Mouse (Mus musculus) heart, adult 8-10 months (tissue): ENCODE results near the gene Fam163b. TPM values are rescaled to one million over a fixed set of nuclear protein-coding genes. Genes with fewer than 3 reads are reported as not detected.

Source experiments
- DNase-seq: peaks from one replicate; pipeline ENCODE4 v3.0.0; 2022; ENCODE audit warnings: low spot score
- total RNA-seq, 4 experiments: library from RNA; stranded (reverse); gene quantifications; 2 replicates each; pipeline ENCODE4 v1.2.4; 2022

Fam163b gene
- total RNA-seq, 4 experiments from 2014 or later = 0.27 to 0.63 (median 0.48) TPM

DNA sequence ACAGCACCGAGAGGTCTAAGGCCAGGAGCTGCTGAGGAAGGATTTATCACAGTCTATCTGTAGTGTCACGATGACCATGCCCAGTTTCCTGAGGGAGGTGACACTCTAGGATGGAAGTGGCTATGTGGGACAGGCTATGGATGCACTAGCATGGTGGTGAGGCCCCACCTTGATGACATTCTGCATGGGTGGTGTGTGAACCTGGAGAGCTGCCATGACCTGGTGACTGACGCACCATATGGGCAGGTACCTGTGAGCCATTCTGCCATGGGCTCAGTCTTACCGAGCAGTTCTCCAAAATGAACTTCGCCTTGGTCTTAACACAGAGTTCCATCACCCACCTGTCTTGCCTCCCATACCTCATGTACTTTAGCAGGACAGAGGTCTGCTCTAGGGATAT is 54.7 kb downstream of the Fam163b start:
- no peak for DNase-seq

DNA sequence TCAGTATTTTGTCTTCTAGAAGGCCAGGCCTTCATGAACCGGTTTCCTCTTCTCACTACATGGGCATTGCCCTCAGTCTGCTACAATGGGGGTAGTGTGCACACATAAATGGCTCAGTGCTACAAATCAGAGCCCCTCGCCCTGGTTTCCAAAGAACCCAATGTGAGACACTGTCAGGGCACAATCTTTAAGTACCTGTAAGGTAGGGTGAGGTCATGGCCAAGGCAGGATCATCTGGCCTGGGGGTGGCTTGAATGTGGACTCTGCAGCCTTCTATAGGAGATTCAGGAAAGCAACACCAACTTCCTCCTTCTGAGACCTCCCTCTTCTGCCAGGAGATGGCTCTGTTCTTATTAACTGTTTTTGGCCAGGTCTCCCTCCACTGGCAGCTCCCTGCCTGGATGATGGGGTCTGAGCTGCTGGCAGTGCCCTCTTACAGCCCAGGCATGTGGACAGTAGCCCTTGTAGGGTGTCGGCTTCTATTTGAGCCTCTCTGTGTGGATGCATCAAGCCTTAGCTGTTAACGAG is 55.7 kb downstream of the Fam163b start:
- no peak for DNase-seq

DNA sequence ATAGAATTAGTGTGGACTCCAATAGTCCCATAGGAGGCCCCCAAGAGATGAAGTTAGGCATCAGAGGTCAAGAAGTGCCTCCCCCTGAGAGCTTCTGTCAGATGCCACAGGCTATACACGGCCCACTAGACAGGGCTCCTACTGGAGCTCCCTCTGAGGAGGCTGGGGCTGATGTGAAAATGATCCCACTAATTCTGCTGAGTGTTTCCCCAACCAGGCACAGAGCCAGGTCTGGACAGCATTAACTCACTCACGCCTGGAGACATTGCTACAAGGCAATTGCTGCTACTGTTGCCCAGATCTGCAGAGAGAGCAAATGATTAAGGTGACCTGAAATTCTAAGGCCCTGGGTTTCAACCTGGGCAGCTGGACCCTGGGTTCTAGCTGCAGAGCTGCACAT is 56.5 kb downstream of the Fam163b start:
- DNase-seq = no peak

DNA sequence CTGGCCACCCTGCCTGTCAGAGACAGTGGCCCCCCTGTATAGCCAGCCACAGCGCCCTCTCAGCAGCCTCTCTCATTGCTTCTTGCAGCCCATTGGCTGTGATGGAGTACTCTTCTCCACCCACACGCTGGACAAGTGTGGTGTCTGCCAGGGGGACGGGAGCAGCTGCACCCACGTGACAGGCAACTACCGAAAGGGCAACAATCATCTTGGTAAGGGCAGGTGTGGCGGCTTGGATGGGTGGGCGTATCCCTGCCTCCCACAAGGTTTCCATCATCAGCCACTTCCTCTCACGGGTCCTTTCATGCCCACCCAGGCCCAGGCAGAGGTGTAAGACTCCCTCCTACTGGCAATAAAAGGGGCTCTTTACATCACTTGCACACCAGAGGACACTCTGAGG is 57.3 kb downstream of the Fam163b start:
- no peak for DNase-seq

DNA sequence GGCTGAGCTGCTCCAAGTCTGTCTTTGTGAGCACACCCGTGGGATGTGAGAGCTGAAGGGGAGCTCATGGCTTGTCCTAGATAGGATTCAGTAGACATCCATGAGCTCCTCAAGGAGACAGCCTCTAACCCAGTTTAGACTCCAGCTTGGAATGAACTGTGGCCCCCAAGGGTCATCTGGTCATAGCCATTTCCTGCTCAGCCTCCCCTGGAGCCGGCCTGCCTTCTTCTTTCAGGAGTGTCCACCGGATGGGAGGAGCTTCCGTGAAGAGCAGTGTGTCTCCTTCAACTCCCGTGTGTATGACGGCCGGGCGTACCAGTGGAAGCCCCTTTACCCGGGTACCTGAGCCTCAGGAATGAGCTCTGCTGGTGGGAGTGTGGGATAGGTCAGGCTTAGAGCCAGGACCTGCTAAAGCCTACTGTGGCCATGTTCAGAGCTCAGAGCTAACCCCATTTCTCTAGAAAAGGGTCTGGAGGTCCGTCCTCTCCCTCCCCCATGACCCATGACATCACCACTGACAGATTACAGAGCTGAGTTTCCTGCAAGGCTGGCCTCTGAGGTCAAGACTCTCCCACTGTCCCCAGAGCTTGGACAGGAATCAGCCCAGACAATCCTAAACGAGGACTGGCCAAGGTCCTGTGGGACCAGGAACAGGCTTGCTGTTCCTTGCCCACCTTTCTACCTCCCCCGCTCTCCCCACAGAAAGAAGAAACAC is 58.4 kb downstream of the Fam163b start:
- DNase-seq = no peak

DNA sequence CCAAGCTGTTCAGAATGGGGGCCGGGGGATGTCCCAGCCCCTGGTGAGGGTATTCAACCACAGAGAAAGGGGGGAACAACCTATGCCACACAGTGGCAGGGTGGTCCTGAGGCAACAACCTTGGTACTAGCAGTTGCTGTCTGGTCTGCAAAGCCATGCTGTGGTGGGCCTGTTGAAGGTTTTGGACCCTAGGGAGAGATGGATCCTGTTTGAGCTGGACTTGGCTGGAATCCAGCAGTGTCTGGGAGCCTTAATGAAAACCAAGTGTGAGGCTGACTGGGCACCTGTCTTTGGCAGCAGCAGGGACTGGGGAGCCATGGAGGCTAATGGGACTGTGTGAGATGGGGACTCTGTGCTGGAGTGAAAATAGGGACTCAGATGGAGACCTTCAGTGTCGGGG is 62.6 kb downstream of the Fam163b start:
- DNase-seq = no peak

DNA sequence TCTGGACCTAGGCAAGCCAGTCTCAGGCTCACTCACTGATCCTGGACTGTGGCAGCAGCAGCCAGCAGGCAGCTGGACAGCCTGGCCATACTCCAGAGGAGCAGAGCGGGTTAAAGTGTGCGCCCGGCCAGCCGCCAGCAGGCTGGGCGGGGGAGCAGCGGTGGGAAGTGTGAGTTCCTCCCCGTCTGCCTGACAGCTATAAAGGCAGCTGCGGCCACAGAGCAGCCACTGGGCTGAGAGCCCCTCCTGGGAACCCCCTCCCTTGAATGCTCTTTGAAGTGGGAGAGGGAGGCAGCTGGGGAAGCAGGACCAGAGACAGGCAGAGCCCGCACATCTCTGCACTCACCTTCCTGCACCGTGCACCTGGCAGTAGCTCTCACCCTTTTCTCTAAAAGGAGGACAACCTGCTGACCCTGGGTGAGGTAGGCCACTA is 63.1 kb downstream of the Fam163b start, which contains the start of gene Adamtsl2:
Gene Adamtsl2 (plus strand): TSS at position 228 of the 433 bp plus-strand sequence.
- DNase-seq = peak; percentile 88

DNA sequence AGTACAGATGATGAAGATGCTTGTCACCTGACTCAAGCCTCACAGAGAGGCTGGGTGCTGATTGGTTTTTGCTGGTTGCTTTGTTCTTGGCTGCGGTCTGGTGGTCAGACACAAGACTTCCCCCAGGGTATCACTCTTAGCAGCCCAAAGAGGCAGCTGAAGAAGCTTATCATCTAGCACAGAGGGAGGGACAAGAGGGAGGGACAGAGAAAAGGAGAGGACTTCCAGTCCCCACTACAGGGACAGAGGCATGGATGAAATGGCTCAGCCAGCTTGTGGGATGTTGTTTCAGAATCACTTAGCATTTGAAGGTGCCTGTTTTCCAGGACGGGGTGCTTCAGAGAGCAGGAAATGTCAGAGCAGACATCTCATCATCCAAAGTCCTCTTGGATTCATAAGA is 64.0 kb downstream of the Fam163b start:
- DNase-seq = no peak

DNA sequence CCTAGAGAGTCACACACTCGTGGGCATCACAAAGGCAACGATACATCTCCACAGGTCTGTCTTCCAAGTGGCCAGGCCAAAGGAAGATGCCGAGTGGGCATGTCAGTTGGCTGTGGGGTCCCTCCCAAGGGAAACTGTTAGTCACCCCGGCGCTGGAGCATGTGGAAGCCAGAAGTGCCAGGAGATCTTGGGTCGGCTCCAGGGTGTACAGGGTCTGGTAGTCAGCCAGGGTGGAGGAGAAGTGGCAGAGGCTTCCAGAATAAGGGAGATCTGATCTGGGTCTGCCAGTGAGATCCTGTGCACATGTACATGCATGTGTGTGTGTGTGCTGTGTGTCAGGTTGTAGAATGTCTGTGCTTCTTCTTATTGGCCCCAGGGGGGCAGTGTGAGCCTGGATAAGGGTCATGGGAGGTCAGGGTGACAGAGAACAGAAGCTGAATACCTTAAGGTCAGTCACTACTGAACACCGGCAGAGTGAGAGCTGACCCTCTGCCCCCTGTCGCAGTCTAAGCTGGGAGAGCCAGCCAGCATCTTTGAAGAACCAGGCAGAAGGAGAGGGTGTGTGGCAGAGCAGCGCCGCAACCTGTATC is 64.5 kb downstream of the Fam163b start:
- no peak for DNase-seq

DNA sequence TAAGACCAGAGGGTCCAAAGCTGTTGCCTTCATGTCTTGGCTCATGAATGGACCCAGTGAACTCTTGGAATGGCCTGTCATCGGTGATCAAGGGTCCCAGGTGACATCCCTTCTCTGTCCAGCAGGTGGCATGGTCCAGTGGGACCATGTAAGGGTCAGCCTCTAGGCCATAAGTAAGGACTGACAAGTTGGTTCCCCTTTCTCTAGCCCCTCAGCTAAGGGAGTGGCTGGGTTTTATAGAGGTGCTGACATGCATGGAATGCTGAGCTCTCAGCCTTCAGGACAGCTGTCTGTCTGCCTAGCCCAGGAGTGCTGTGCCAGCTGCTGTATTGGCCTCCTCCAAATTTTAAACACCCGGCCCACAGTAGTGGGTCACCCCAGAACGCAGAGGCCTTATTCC is 66.8 kb downstream of the Fam163b start:
- DNase-seq = no peak

DNA sequence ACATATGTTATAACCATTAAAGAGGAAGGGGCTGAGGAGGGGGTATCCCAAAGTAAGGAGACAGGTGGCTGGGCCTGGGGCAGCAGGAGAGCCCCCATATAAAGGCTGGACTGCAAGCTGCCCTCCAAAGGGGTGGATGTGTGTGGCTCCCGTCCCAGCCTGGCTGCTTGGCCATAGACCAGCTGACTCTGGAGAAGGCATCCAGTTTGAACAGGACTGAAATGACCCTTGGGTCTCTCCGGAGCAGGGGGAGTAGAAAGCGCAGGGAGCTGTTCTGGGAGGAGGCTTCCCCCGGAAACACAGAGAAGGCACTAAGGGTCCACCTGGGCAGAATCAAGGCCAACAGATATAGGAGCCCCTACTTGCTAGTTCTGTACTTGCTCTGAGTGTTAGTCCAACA is 67.5 kb downstream of the Fam163b start:
- no peak for DNase-seq

DNA sequence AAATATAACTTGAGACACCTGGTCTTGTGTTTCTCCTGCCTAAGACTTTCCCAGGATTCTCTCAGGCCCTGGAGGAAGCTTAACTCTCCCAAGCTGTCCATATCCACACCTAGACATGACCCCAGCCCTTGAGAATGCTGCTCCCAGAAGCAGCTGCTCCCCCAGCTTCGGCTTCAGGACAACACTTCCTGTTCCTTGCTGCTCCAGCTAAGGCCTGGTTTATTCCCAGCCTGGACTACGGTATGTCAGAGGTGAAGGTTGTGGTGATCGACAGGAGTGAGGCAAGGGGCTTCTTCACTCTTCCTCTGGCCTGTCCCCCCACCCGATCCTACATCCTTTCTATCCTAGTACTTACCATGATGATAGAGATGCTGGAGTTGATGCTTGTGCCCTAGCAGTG is 68.9 kb downstream of the Fam163b start:
- DNase-seq = no peak

DNA sequence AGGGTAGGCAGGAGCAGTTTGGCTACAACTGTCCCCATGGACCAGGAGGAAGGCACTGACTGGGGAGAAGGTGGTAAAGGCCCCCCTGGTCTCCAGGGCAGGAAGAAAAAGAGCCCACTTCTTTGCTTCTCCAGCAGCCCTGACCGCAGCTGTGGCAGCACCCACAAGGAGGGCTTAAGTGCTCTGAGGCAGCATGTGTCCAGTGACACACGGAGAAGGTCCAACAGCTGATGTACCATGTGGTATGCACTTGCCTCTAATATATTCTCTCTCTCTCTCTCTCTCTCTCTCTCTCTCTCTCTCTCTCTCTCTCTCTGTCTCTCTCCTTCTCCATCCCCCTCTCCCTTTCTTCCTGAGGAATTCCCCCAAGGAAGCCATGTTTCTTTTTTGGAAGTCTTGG is 70.3 kb downstream of the Fam163b start, which contains the start of gene Mymk:
Gene Mymk (minus strand): TSS at position 202 of the 400 bp plus-strand sequence.
- DNase-seq = no peak

DNA sequence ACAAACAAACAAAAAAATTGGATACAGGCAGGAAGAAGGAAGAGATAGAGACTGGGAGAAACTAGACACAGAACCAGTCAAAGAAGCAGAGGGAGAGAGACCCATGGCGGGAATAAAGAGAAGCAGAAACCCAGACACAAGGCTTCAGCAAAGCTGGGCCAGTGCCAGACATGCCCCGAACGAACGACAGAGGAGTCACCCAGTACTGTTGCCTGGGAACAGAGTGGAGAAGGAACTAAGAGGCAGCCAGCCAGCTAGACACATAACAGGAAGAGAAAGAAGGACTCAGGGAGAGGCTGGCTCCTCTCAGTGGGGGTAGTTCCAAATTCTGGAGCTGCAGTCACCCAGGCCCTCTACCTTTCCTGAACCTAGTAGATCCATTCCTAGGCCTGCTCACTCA is 71.2 kb downstream of the Fam163b start:
- DNase-seq = peak; percentile 74

DNA sequence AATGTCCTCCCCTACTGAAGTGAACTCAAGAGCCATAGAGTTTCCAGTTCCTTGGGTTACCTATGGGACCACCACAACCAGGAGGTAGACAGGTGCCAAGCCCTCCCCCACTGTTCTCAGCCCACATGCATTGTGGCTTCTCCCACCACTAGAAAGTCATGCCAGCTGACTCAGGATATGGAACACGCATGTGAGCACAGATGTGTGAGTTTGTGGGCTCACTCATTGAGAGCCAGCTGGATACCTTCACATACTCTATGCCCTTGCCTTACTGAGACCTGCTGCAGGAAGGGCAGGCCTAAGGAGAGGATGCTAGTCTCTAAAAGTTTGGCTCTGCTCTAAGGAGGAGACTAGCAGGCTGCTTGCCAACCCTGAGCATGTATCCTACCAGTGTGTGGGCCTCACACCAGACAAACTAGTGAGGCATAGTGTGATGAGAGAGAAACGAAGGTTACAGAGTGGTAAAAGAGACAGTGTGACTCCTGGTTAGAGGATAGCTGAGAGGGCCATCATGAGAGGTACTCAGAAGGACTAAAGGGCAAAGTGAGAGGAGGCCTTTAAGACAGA is 72.0 kb downstream of the Fam163b start:
- no peak for DNase-seq

DNA sequence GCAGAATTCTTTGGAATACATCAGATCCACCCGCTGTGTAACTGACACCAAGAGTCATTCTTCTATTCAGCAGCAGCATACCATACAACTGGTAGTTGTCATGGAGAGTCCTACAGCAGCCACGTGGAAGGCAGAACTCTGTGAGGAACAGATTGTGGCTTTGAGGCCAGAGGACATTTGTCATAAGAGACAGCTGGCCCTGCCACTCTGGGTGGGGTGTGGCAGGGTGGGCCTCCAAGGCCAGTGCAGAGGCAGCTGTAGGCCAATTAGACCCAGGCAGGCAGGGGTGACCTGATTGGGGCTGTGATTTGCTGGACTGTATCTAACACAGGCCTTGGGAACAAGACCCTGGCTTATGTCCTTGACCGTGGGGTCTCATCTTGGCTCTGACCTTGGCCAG is 72.6 kb downstream of the Fam163b start:
- no peak for DNase-seq

DNA sequence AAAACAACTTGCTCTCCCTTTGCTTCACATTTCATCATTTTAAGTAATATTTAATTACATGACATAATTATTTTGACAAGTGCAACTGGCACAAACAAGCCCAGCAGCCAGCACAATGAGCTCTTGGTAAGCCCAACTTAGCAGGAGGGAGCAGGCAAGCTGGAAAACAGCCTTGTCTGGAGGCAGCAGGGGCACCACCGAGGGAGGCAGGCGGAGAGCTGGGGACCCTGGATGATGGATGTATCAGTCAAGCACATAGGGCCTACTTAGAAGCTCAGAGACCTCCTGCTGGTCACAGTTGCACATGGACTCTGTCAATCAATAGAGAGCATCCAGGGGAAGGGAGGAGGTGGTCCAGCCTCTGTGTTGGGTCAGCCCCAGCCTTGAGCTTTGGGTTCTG is 74.3 kb downstream of the Fam163b start:
- no peak for DNase-seq

DNA sequence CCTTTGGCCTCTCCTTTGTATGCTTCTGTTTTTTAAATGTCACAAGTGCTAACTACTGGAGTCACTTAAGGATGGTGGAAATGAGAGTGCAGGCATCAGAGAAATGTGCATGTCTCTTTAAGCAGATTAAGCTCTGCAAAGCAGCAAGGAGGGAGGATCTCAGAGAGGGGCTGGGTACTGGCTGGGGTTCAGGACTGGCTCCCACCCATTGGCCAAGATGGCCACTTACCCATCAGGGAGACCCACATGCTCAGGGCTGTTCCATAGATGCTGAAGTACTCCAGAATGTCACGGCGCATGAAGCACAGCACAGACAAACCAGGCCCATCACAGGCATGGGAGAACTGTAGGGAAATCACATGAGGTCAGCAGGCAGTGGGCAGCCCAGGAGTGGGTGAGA is 75.2 kb downstream of the Fam163b start:
- no peak for DNase-seq

Other genes with a start within 250 kb of the Fam163b start
- gene Surf6, start 239.6 kb downstream of the Fam163b start, total RNA-seq = 10 to 100 TPM; 11.0 to 13.7 (median 12.1) TPM
- 10 to 100 TPM; 24.2 to 26.9 (median 24.8) TPM for gene Med22, start 231.8 kb downstream of the Fam163b start, total RNA-seq
- 100 to 1,000 TPM; 268 to 317 (median 304) TPM for gene Rpl7a, start 231.7 kb downstream of the Fam163b start, total RNA-seq
- gene Surf2, start 226.1 kb downstream of the Fam163b start, total RNA-seq = 10 to 100 TPM; 15.0 to 21.4 (median 17.0) TPM
- 10 to 100 TPM; 58.5 to 70.1 (median 64.5) TPM for gene Surf1, start 226.0 kb downstream of the Fam163b start, total RNA-seq
- 10 to 100 TPM; 85.4 to 92.1 (median 86.7) TPM for gene Surf4, start 208.6 kb downstream of the Fam163b start, total RNA-seq
- gene Stkld1, start 208.4 kb downstream of the Fam163b start, total RNA-seq = not detected
- gene Rexo4, start 178.1 kb downstream of the Fam163b start, total RNA-seq = 10 to 100 TPM; 10.5 to 15.1 (median 13.1) TPM
- gene Adamts13, start 169.1 kb downstream of the Fam163b start, total RNA-seq = not detected
- gene Cacfd1, start 132.6 kb downstream of the Fam163b start, total RNA-seq = 10 to 100 TPM; 44.4 to 51.6 (median 48.5) TPM
- 1 to 10 TPM in 1 of 4 experiments, under 1 TPM in 3; 0.27 to 1.5 (median 0.56) TPM for gene Slc2a6, start 114.5 kb downstream of the Fam163b start, total RNA-seq
- not detected for gene Mymk, start 70.3 kb downstream of the Fam163b start, total RNA-seq
- 1 to 10 TPM; 4.4 to 6.6 (median 5.1) TPM for gene Adamtsl2, start 63.1 kb downstream of the Fam163b start, total RNA-seq
- gene Dbh, start 22.7 kb upstream of the Fam163b start, total RNA-seq = 1 to 10 TPM; 1.5 to 3.4 (median 1.8) TPM
- gene Sardh, start 105.8 kb upstream of the Fam163b start, total RNA-seq = 10 to 100 TPM in 2 of 4 experiments, 1 to 10 TPM in 2; 3.5 to 13.3 (median 7.6) TPM